Mouse (Mus musculus): ENCODE data around the gene Gm10553.
"Not testable (repeated sequence)": the region's sequence is repeated elsewhere in the genome, so short reads cannot be mapped to it uniquely, and the experiment has no call there.

DNA sequence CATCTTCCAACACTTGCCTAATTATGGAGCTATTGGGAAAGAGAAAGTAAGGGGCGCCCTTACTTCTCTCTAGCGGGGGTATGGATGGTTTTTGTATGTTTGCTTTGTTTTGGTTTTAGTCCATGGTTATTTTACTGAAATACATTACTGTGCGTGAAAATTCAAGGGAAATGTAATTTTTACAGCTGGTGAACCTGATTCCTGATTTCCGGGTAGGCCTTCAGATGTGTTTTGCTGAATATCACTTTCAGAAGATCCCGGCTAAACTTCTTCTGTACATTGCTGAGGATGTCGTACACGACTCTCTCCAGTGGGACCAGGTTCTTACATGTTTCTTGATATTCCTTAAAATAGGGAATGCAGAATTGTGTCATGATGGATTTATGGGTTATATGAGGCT lies 12.3 kb downstream of the Gm10553 start:
- TF ChIP-seq CTCF (IDR thresholded peaks at IDR 0.05; ENCODE audit: control insufficient read depth, insufficient read depth, insufficient read length); CEBPB (IDR thresholded peaks at IDR 0.05; ENCODE audit: low read depth); USF1 (IDR thresholded peaks at IDR 0.05; ENCODE audit: low read depth); MAX (IDR thresholded peaks at IDR 0.05); MYOG (IDR thresholded peaks at IDR 0.05; ENCODE audit: control insufficient read depth, extremely low read depth, insufficient read length); MYOD1 (IDR thresholded peaks at IDR 0.05; ENCODE audit: control insufficient read depth, insufficient read length, low read depth): not testable (repeated sequence)
